Mouse (Mus musculus) Muller cell, postnatal 12 days (primary cell): ENCODE data around the gene Shtn1.

Experiments
- DNase-seq: peaks from one replicate; pipeline ENCODE4 v3.0.0-alpha.2; 2015; ENCODE audit errors: inconsistent ontology term

Gene Shtn1

DNA sequence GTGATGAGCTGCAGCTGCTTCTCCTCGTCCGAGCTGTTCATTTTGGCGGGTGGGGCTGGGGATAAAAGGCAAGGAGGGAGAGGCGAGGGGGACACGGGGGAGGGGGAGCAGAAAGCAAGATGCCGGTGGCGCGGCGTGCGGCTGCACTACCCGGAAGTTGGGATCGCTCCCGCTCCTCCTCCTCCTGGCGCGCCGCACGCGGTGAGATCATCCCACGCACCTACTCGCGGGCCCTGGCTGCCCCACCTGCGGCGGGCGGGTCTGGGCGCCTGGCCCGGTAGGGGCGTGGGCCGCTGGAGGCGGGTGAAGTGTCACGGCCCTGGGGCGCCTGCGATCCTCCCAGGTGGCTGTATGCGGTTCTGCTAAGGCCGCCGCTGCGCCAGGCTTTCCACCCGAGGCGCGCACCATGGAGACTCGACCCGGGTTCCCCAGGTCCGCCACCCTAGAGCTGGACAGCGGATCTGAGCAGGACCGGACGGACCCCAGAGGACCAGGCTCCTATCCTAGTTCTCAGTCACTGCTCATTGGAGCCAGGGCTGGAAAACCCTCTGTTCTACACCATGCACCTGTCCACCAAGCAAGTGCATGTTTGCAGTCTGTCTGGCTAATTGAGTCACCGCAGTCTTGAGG is at the start of gene Shtn1:
Gene Shtn1 (minus strand): TSS at position 629 of the 630 bp plus-strand sequence.
- peak; percentile 63 for DNase-seq

DNA sequence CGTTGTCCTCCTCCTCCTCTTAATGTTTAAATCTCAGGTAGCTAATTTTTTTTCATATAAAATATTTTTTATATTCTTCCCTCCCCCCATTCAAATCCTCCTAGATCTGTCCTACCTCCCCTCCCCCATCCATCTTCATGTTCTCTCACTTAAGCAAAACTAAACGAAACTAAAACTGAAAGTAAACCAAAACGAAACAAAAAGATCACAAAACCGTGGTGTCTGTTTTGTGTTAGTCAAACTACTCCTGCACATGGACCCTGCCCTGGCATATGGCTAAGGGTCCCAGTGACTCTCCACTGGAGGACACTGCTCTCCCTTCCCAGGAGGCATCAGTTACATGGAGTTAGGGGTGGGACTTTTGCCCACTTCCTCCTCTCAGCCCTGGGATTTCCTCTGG is 38.3 kb upstream of the Shtn1 start:
- no peak for DNase-seq

DNA sequence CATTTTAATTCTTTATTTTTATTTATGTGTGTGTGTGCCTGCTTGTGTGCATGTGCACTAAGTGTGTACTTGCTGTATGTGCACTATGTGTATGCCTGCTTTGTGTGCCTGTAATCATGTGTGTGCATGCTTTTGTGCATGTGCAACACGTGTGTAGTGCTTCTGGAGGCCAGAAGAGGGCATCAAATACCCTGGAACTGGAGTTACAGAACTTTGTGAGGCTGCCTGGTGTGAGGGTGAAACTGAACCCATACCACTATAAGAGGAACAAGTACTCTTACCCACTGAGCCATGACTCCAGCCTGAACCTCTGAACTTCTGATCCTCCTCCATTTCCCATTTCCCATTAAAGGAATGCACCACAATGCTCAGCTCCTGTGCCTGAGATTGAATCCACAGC is 34.0 kb upstream of the Shtn1 start:
- no peak for DNase-seq

DNA sequence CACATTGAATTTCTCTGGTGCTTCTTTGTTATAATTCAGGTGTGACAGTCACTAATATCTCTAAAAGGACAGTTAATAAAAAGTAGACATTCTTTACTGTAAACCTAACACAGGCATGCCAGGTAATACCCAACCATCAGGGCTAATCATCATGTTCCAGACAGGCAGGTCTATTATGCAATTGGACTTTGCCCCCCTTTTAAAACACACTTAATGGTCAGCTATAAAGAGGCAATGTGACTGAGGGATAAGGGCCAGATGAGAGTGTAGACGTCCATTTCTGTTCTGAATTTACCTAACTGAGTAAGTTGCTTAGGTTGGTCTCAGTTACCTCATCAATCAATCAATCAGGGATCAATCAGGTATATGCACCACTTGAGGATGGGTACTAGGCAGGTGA is 22.4 kb upstream of the Shtn1 start:
- DNase-seq = no peak

DNA sequence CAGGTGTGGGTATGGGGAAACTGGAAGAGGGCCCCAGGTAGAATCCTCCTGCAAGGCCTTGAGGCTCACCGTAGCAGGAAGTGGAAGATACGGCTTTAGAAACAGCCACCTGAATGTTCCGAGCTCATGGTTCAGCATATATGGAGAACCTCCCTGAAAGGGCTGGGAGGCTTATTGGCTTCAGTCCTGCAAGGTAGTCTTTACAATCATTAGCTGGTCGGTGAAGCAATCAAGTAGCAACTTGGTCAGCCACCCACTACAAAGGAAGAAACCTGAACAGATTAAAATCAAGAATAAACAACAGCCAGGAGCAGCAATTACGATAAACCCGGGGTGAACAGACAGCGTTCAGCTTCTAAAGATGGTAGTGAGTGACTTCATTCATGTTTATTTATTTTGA is 16.4 kb upstream of the Shtn1 start:
- DNase-seq = no peak

DNA sequence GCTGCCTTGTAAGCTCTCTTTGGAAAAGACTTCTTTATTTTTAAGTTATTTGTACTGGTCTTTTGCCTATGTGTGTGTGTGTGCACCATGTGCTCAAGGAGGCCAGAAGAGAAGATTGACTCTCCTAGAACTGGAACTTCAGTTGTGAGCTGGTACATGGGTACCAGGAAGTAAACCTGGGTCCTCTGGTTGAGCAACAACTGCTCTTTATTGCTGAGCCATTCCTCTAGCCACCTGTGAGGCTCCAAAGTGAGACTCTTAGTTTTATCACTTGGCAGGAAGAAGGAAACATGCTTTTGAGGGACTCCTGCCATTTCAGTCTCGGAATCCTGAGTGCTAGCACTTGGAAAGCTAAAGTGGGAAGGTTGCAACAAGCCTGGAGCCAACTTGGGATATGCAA is 14.4 kb upstream of the Shtn1 start:
- DNase-seq = no peak

DNA sequence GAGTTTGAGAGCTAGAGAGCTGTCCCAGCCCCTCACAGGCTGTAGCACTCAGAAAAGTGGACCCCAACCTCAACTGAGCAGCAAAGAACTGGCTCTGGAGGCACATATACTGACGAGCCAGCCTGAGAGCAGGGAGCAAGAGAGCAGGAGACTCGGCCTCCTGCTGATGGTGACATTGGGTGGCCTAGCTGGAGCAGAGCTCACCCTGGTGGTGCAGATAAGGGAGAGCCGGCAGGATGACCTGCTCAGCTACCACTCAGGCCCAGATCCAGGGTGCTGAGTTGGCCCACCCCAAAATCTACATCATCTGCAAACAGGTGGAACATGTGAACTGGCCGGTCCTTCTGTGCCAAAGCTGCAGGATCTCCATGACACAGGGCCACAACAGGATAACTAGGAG is 8.4 kb upstream of the Shtn1 start:
- DNase-seq = no peak

DNA sequence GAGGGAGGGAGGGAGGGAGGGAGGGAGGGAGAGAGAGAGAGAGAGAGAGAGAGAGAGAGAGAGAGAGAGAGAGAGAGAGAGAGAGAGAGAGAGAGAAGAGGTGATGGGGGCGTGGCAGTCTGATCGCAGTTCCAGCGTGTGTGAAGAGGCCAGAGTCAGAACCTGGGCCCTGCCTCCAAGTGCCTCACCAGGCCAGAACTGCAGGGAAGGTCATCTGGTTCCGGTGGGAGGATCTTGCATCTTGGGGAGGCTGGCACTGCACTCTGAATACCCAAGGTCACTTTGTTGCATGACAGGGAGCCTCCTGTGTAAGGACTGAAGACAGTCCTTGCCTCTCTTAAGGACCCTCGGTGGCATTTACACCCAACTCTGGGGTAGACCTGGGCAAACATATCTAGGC is 231 bp upstream of the Shtn1 start:
- no peak for DNase-seq

DNA sequence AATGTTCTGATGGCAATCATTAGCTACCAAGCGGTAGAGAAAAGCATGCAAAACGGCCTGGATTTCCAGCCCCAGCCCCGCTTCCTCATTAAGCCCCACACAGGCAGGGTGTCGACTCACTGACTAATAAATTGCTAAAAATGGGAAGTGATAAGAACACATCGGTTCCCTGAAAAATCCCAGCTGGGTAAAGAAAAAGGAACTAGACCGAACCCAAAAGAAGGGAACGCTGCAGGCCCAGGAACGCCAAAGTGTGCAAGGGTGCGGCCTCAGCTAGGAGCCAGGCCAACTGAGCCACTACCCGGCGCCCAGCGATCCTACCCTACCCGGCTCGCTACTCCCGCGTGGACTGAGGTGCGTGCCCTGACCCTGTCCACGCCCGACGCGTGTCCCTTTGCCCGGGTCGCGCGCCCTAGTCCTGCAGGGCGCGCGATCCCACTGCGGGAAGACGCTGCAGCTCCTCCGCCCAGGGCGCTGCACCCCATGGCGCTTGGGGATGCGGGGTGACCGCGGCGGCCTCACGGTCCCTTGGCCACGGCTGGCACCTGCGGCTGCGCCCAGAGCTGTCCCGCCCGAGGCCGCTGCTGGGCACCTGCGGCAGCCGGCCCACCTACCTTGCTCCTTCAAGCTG is 944 bp downstream of the Shtn1 start:
- peak; percentile 34 for DNase-seq

DNA sequence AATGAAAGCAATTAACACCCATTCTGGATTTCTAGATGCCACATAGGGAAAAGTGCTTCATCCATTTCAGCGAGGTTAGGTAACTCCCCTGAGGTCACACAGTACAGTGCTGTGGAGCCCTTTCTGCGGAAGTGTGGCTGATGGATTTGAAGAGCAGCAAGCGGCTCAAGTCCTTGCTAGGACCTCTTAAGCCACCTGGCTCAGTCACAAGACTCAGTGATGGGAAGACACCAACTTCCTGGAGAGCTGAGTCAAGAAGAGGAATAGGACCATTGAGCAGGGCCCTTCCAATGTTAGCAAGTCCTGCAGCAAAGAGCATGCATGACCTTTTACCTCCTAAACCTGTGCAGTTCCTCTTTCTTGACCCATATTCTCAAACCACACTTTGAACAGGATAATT is 1.5 kb downstream of the Shtn1 start:
- DNase-seq = no peak

DNA sequence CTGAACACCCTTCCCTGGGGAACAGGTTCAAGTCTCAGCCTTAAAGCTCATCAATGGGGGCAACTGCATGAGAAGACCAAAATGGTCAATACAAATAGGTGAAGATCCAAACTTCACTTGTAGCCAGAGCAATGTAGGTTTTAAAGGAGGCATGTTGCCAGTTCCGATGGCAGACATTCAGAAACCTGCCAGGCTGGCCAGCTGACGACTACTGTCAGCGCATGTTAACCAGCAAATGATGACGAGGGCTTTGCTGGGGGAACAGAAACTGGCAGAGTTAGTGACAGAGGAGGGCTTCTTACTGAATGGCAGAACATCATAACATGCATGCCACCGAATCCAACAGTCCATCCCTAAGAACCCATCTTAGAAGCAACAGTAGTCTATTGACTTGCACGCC is 2.9 kb downstream of the Shtn1 start:
- DNase-seq = no peak

DNA sequence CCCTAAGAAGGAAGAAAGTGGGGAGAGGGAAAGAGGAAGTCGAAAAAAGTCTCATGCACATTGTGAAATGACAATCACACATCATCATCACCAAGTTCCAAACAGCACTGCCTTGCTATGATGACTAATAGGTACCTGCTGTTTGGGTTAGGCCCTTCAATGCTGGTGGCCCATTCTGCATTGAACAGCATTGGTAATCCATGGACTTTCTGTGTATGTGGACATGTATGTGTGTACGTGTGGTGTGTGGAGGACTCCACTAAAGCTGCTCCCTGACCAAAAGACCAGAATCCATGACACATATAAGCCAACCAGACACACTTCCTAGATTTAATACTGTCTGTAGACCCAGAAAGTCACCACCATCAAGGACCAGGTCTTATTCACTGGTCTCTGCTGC is 3.9 kb downstream of the Shtn1 start:
- DNase-seq = no peak

DNA sequence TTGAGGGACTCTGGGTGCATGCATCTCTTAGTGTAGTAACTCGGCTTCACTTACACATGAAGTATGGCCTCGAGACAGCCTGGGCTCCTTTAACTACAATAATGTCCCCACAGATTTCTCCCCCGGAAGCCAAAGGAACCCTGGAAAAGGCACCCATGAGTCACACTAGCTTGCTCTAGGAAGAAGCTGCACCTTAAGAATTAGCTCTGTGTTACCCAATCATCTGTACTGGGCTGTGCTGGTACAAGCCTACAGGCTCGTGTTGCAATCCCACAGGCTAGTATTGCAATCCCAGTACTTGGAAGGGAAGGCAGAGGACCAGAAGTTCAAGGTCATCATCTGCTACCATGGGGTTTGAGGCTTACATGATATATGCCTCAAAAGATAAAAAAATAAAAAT is 4.5 kb downstream of the Shtn1 start:
- no peak for DNase-seq

DNA sequence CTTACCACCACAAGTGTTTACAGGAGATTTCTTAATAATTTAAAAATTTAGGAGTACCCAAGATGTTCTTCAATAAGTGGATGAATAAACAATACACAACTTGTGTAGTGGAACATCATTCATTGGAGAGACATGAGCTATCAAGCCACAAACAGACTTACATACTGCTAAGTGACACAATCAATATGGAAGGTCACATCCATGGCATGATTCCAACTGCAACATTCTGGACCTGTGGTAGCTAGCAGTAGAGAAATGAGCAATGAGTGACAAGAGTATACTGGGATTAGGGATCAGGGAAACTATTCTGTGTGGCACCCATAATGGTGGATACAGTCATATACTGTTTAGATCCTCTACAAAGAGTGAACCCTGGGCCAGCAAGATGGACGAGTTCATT is 8.2 kb downstream of the Shtn1 start:
- no peak for DNase-seq

DNA sequence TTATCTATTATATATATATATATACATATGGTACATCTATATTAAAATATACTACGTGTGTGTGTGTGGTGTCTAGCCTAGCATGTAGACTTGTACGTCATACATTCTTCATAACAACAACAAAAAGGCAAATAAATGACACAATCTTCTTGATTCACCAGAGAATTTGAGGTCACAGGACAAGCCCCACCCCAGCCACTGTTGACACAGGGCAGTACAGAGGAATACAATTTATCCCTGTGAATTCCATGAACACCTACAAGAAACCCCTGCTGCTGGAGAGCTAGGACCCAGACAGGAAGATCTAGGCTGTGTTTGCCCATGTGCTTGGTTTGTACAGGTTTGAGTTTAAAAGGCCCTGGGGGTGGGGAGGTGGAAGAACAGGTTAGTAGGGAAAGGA is 9.2 kb downstream of the Shtn1 start:
- no peak for DNase-seq

DNA sequence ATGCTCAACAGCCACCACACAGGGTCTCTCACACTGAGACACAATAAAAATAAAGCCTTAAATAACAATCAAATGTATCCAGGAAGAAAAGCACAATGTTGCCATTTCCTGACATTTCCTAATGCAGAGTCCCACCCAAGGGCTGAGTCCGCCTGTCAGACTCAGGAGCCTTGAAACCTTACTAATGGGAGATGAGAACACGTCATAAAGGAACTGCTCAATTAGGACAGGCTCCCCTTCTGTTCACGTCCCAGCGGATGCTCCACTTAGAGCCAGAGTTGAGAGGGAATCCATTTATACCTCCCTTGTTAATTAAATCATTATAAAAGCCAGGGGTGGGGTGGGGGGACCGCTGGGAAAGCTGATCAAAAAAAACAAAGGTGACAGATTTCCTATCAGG is 9.8 kb downstream of the Shtn1 start:
- no peak for DNase-seq

DNA sequence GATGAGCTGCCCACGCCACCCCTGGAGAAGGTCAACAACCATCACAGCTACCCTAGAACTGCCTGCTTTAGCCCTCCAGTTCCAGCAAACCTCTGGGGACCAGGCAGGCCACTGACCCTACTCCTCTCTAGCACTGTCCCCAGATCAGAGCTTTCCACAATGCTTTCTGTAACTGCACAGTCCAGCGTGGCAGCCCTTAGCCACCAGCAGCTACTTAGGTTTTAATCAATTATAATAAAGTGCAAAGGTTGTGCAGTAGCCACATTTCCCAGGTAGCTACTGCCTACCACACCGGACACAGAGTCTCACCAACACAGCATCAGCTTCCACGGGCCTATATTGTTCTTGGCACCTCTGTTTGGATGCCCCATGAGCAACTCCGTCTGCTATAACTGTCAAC is 11.3 kb downstream of the Shtn1 start:
- no peak for DNase-seq

DNA sequence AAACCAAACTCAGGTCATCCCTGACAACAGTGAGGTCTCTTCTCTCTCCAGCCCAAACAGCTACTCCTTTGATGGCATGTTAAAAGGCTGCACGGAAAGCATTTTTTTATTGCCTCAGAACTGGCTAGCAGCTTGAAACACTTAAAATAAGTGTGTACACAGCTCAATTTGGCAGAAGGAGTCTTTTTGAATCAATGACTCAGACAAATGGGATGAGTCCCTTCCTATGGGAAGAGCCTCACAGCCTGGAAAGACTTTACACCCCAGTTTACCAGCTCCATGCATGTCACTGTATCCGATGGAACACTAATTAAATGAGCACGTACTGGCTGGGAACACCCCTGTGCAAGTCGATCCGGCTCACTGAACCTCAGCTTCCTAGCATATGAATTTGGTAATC is 12.3 kb downstream of the Shtn1 start:
- DNase-seq = no peak

DNA sequence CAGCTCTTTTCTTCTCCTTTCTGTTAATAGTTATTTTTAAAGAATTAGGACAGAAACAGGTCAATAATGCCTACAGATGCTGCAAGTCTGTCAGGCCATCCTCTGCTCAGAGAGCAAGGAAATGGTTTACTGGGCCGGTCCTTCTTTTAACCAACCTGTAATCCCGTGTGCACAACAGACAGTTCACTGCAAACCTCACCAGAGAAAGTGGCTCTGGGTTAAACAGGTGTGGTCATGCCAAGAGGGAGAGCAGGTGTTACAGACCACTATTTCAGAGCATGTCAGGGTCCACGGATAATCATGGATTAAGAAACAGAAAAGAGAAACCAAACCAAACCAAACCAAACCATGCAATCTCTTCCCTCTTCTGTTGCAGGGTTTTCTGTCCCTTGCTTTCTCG is 17.8 kb downstream of the Shtn1 start:
- DNase-seq = no peak

DNA sequence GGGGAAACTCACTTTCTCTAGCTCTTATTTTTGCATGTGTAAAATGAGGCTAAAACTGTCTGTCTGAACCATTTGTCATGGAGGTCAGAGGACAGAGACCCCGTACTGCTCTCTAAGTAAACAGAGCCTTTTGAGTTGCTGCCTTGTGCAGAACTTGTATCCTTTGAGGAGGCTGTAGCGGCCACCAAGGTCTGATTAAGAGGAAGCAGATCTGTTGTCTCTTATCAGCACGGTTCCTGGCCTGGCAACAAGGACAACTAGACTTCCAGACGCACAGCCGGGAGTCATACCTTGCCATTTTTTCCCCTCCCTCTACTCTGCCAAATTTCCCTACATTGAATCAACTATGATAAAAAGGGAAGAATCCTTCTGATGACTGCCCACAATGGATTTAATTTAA is 18.5 kb downstream of the Shtn1 start:
- DNase-seq = no peak

DNA sequence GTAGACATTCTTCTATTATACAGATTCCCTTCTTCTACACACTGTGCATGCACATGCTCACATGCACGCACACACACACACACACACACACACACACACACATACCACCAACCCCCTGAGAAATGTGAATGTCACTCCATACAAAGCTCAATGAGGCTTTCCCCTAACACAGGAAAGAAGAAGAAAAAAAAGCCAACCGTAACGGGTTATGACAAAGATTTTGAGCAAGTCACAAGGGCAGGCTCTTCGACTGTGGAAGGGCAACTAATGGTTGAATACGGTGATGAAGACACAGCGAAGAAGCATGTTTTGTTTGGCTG is 21.3 kb downstream of the Shtn1 start:
- no peak for DNase-seq

DNA sequence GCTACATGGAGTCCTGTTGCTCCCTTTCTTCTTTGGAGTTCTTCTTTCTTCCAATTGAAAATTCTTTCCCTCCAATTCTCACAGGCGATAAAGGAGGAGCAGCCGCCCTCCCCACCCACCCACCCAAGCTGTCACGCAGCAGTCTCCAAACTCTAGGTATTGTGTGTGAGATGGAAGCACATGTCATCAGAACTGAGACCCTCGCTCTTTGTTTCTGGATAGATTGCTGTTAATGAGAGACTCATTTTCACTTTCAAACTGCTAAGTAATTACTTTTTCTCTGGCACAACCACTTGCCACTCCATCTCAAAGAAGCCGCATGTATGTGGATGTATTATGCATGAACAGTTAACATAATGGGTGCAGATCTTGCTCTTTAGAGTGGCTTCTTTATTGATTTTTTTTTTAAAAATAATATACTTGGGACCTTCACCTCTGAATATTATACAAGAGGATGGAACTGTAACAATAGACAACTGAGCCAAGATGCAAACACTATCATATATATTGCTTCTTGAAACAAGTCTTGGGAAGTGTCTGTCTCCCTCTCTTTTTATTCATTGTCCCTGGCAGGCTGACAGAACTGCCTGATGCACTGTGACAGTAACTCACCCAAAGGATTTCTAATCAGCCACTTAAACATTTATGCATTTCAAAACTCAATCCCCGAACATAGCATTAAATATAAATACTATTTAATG is 21.8 kb downstream of the Shtn1 start:
- no peak for DNase-seq

DNA sequence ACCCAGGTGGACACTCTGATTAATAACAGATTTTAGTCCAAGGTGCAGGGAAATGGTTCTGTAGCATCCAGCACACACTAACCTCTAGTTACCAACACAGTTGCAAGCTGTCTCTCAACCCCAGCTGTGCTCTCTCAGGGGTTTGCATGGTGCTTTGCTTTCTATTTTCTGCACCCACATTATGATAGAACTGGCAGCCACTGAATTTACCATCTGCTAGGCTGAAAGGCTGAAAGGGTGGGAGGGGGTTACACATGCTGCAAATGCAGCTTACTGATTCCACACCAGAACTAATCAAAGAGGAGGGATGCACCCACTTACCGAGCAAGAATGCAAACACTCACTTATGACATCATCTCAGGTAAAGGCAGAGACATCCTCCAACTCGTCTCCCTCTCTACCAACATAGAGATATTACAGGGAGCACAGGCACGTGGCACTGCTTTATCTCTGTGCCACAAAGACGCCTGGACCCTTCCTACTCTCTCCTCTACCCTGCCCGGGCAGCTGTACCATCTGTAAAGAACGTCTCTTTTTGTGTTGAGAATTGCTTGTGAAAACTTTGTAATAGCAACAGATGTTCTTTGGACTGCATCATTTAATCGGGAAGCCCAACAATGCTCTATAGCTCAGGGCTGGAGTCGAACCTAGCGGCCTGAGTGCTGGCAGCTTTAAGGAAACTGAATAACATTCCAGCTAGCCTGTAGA is 23.0 kb downstream of the Shtn1 start:
- no peak for DNase-seq
